Mouse (Mus musculus) intestine, postnatal 0 days (tissue): Measurements from ENCODE around the gene Prr15l. TPM values are rescaled to one million over a fixed set of nuclear protein-coding genes. Genes with fewer than 3 reads are reported as not detected.

ENCODE experiments used
- ATAC-seq: fragments of 200-750 bp; cut with Nextera tagmentation; 2 replicates; pipeline ENCODE4 v1.8.0; 2017; ENCODE audit warnings: mild to moderate bottlenecking, moderate TSS enrichment, moderate library complexity
- H3K27ac ChIP-seq: fragments of 300-500 bp; sonication (generic); 2 replicates; pipeline ENCODE4 v1.5.1; 2014; ENCODE audit warnings: mild to moderate bottlenecking, low read depth, low read length, moderate library complexity
- H3K27me3 ChIP-seq: fragments of 300-500 bp; sonication (generic); replicated peaks from 2 replicates; pipeline ENCODE4 v1.6.1; 2014; ENCODE audit warnings: low read length, mixed read lengths; ENCODE audit not compliant: control insufficient read depth, insufficient read depth
- H3K36me3 ChIP-seq: fragments of 300-500 bp; sonication (generic); 2 replicates; pipeline ENCODE4 v1.6.1; 2014; ENCODE audit warnings: mild to moderate bottlenecking, moderate library complexity; ENCODE audit not compliant: control insufficient read depth, insufficient read depth
- H3K4me1 ChIP-seq: fragments of 300-500 bp; sonication (generic); replicated peaks from 2 replicates; pipeline ENCODE4 v1.6.1; 2014; ENCODE audit warnings: antibody characterized with exemption, low read length, mixed read lengths; ENCODE audit not compliant: control insufficient read depth, insufficient read depth
- H3K4me2 ChIP-seq: fragments of 300-500 bp; sonication (generic); replicated peaks from 2 replicates; pipeline ENCODE4 v1.6.1; 2014; ENCODE audit warnings: low read depth, mild to moderate bottlenecking, moderate library complexity
- H3K4me3 ChIP-seq: fragments of 300-500 bp; sonication (generic); 2 replicates; pipeline ENCODE4 v1.5.1; 2014; ENCODE audit warnings: low read depth, low read length
- H3K9ac ChIP-seq: fragments of 300-500 bp; sonication (generic); 2 replicates; pipeline ENCODE4 v1.6.1; 2014; ENCODE audit warnings: mild to moderate bottlenecking, low read depth, low read length
- H3K9me3 ChIP-seq: fragments of 300-500 bp; sonication (generic); 2 replicates; pipeline ENCODE4 v1.6.1; 2016; ENCODE audit warnings: mixed run types; ENCODE audit not compliant: control insufficient read depth
- CTCF ChIP-seq: sonication (generic); IDR thresholded peaks from 2 replicates; pipeline ENCODE4 v1.5.1; 2016; ENCODE audit warnings: low read depth, mild to moderate bottlenecking, control low read depth, antibody characterized with exemption, moderate library complexity
- WGBS: fragments of 180-500 bp; shearing (Covaris S2); extraction: QIAGEN DNeasy Blood & Tissue Kit; methylation state at CpG from one replicate; pipeline ENCODE4 v1.1.7; 2014; 5-methylcytosine and 5-hydroxymethylcytosine counted together
- polyA plus RNA-seq: library from polyadenylated mRNA; unstranded; fragments of >200 nt; fragmentation: Nextera tagmentation; extraction: Ambion mirVana; gene quantifications from 2 replicates; pipeline ENCODE4 v1.2.1, GENCODE M21; 2015

Prr15l gene
- polyA plus RNA-seq, 1 experiment from 2014 or later, result 138 TPM

DNA sequence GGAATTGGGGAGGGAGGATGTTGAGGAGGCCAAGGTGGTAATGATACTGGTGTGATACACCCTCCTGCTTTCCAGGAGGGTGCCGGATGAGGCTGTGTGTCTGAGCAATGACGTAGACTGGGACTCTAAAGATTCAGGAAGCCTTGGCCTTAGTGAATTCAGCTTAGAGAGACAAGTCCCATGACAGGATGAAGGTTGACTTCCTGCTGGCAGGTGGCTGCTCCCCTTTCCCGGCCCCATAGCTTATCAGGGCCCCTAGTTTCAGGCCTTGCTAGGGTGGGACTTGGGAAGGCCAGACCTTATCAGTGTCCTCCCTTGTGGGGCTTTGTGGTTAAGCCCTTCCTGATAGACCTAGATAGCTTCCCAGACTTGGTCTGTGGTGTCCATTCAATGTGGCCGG, 19.9 kb downstream of the Prr15l start:
- Histone ChIP-seq H3K36me3 (peaks cover 16% of the 10 kb centered on the region), H3K4me3 (no peak overlapping the region), H3K27me3 (no peaks in the 10 kb centered on the region), H3K9me3 (no peaks in the 10 kb centered on the region), H3K9ac (no peak overlapping the region), H3K27ac (peak overlapping the region; percentile 5; the same call in 1 of the 2 replicates), H3K4me1 (peaks cover 10% of the 10 kb centered on the region; the same call in 1 of the 2 replicates), H3K4me2 (no peak overlapping the region; the same call in 1 of the 2 replicates)
- ATAC-seq, result no peak
- no peak for TF ChIP-seq CTCF
- WGBS, result 36% methylated on average over 4 of the region's 4 CpGs

- Histone ChIP-seq H3K36me3 (peaks cover 42% of the 10 kb centered on the region), H3K27ac (no peak overlapping the region), H3K4me3 (no peak overlapping the region), H3K4me1 (peaks cover 2% of the 10 kb centered on the region; the same call in 1 of the 2 replicates), H3K9me3 (no peaks in the 10 kb centered on the region), H3K27me3 (no peaks in the 10 kb centered on the region), H3K9ac (no peak overlapping the region), H3K4me2 (no peak overlapping the region)
- no peak for ATAC-seq
- 97% methylated on average over 3 of the region's 3 CpGs for WGBS
- TF ChIP-seq CTCF, result peak; percentile 56
Measured at GRCm38 (mm10) chr11:96950767-96951166, 22.9 kb downstream of the Prr15l start.

- Histone ChIP-seq H3K27ac (no peak overlapping the region), H3K9me3 (no peaks in the 10 kb centered on the region), H3K4me2 (no peak overlapping the region), H3K9ac (no peak overlapping the region), H3K4me1 (peaks cover 2% of the 10 kb centered on the region; the same call in 1 of the 2 replicates), H3K4me3 (no peak overlapping the region), H3K36me3 (peaks cover 56% of the 10 kb centered on the region), H3K27me3 (no peaks in the 10 kb centered on the region)
- ATAC-seq, result no peak
- WGBS, result 84% methylated on average over 10 of the region's 10 CpGs
- no peak for TF ChIP-seq CTCF
Measured at GRCm38 (mm10) chr11:96952426-96952825, 24.5 kb downstream of the Prr15l start.

GRCm38 (mm10) chr11:96952896-96953295, 25.0 kb downstream of the Prr15l start:
- Histone ChIP-seq H3K36me3 (peaks cover 59% of the 10 kb centered on the region), H3K27ac (no peak overlapping the region), H3K4me1 (peaks cover under 1% of the 10 kb centered on the region; the same call in 1 of the 2 replicates), H3K4me3 (no peak overlapping the region), H3K9ac (no peak overlapping the region), H3K27me3 (no peaks in the 10 kb centered on the region), H3K4me2 (no peak overlapping the region), H3K9me3 (no peaks in the 10 kb centered on the region)
- no peak for TF ChIP-seq CTCF
- no peak for ATAC-seq
- 82% methylated on average over 6 of the region's 6 CpGs for WGBS

- H3K9me3 ChIP-seq, result no peaks in the 10 kb centered on the region
- no peak for TF ChIP-seq CTCF
- no peak overlapping the region for H3K27ac ChIP-seq
- peaks cover 76% of the 10 kb centered on the region for H3K36me3 ChIP-seq
- no peaks in the 10 kb centered on the region for H3K27me3 ChIP-seq
- no peaks in the 10 kb centered on the region; the same call in 1 of the 2 replicates for H3K4me1 ChIP-seq
- ATAC-seq, result no peak
- no peak overlapping the region for H3K9ac ChIP-seq
- 64% methylated on average over 4 of the region's 4 CpGs for WGBS
- no peak overlapping the region for H3K4me2 ChIP-seq
- no peak overlapping the region for H3K4me3 ChIP-seq
Measured at GRCm38 (mm10) chr11:96955094-96955493, 27.2 kb downstream of the Prr15l start.

GRCm38 (mm10) chr11:96956009-96956724, 28.3 kb downstream of the Prr15l start:
- H3K4me1 ChIP-seq, result no peaks in the 10 kb centered on the region; the same call in 1 of the 2 replicates
- H3K27me3 ChIP-seq, result no peaks in the 10 kb centered on the region
- peak; percentile 66 for ATAC-seq
- TF ChIP-seq CTCF, result peak; percentile 67
- H3K27ac ChIP-seq, result peak overlapping the region; percentile 28; the same call in 1 of the 2 replicates
- H3K36me3 ChIP-seq, result peaks cover 83% of the 10 kb centered on the region
- no peak overlapping the region for H3K4me3 ChIP-seq
- H3K9me3 ChIP-seq, result no peaks in the 10 kb centered on the region
- no peak overlapping the region for H3K9ac ChIP-seq
- whole genome bisulfite sequencing, result 29% methylated on average over 20 of the region's 20 CpGs
- no peak overlapping the region for H3K4me2 ChIP-seq
